Comparison of ENCODE assay signal across 14 mouse cellular contexts in the genomic region with DNA sequence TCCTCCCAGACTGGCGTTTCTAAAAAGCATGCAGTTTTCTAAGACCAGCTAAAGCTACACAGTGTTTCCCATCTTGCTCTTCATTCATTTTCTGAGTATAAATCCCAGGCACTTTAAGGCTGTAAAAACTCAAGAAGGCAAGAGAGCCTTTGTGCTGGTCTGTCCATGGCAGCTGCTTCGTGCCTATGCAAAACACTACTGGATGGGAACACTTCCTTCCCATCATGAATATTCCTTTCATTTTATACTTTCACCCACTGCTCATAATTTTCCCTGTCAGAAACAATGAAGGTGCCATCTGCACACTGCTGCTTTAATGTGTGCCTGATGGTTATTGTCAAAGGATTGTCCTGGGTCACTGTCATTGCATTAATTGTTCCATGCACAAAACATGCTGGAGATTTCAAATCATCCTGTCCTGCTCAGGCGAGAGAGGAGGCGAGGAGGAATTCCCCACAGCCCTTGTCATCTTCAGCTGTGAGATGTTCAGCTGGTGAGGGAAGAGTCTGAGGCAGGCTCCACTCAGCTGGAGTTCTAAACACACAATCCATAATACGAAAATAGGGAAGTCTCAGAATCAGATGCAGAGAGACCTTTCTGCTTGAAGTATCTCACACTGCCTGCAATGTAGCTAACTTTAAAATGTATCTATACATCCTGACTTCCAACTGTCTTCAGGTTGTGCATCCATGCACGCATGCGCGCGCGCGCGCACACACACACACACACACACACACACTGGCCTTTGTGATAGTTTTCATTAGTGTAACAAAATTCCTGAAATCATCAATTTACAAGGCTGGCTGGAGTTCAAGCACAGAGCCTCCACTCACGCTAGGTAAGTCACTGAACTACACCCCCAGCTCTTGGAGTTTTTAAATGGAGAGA. TPM values are rescaled to one million over a fixed set of nuclear protein-coding genes. Genes with fewer than 3 reads are reported as not detected.
DNase-seq lines count a peak whose midpoint lies in the region; ATAC-seq and TF ChIP-seq lines count a peak whose summit lies in the region.
"Had no signal": no experiment of that assay in that cellular context is flagged by ENCODE, and none has a peak within 500 bp of the region (broad histone marks: within the 10 kb centered on the region; RNA-seq: fewer than 3 reads in every experiment).

No protein-coding gene starts in this region.

- DNase-seq in embryo, embryonic 11 days: peak; percentile 8
- no peak for DNase-seq in embryo, embryonic 10 days (ENCODE audit: low spot score)
- DNase-seq in embryo, embryonic 11.5 days (ENCODE audit: low read depth, low spot score): peak; percentile 1
- DNase-seq in yolk sac, embryonic 10.5 days (ENCODE audit: low spot score): no peak
- DNase-seq in cerebellum, adult 11 months: no peak
- DNase-seq in thymus, adult 2 months: no peak

- TF ChIP-seq POLR2A in thymus, adult 2 months (IDR thresholded peaks at IDR 0.05; ENCODE audit: control insufficient read depth, extremely low read depth, insufficient read depth, low read length, poor library complexity): no peak

- no peak overlapping the region for H3K4me2 ChIP-seq in hindbrain, embryonic 13.5 days
- no peak overlapping the region for H3K4me2 ChIP-seq in midbrain, embryonic 16.5 days (ENCODE audit: low read length)
- H3K4me2 ChIP-seq: heart, embryonic 15.5 days; limb, embryonic 12.5 days; liver, embryonic 15.5 days had no signal

- peaks cover 16% of the 10 kb centered on the region for H3K4me1 ChIP-seq in hindbrain, embryonic 13.5 days (replicated peaks)
- peaks cover 2% of the 10 kb centered on the region; the same call in 1 of the 2 replicates for H3K4me1 ChIP-seq in midbrain, embryonic 16.5 days (ENCODE audit: control insufficient read depth, insufficient read depth, low read length)
- no peaks in the 10 kb centered on the region for H3K4me1 ChIP-seq in thymus, adult 2 months (replicated peaks; ENCODE audit: control insufficient read depth, insufficient read depth, low read length)
- H3K4me1 ChIP-seq: heart, embryonic 15.5 days; limb, embryonic 12.5 days; liver, embryonic 15.5 days had no signal

- peak; percentile 83 for ATAC-seq in hindbrain, embryonic 13.5 days (ENCODE audit: low FRiP score)
- ATAC-seq in midbrain, embryonic 16.5 days: peak; percentile 51

- peak overlapping the region; percentile 58 for H3K27ac ChIP-seq in hindbrain, embryonic 13.5 days
- no peak overlapping the region for H3K27ac ChIP-seq in midbrain, embryonic 16.5 days (ENCODE audit: low read length)
- H3K27ac ChIP-seq in thymus, adult 2 months (ENCODE audit: control insufficient read depth, insufficient read depth, low read length): no peak overlapping the region
- H3K27ac ChIP-seq: heart, embryonic 15.5 days; kidney, postnatal 0 days; limb, embryonic 12.5 days; liver, embryonic 15.5 days; macrophage had no signal

- H3K27me3 ChIP-seq in hindbrain, embryonic 13.5 days: no peaks in the 10 kb centered on the region
- no peaks in the 10 kb centered on the region for H3K27me3 ChIP-seq in midbrain, embryonic 16.5 days (ENCODE audit: control insufficient read depth, insufficient read depth, low read depth, low read length)
- no peaks in the 10 kb centered on the region for H3K27me3 ChIP-seq in thymus, adult 2 months (ENCODE audit: control insufficient read depth, insufficient read depth, low read length)
- H3K27me3 ChIP-seq: heart, embryonic 15.5 days; limb, embryonic 12.5 days; liver, embryonic 15.5 days had no signal

- no peak overlapping the region for H3K9ac ChIP-seq in hindbrain, embryonic 13.5 days
- no peak overlapping the region for H3K9ac ChIP-seq in midbrain, embryonic 16.5 days (ENCODE audit: low read depth, low read length)
- H3K9ac ChIP-seq: heart, embryonic 15.5 days; limb, embryonic 12.5 days; liver, embryonic 15.5 days had no signal

- H3K4me3 ChIP-seq in hindbrain, embryonic 13.5 days: no peak overlapping the region
- H3K4me3 ChIP-seq in midbrain, embryonic 16.5 days (ENCODE audit: low read depth, low read length): no peak overlapping the region
- no peak overlapping the region for H3K4me3 ChIP-seq in thymus, adult 2 months (ENCODE audit: control insufficient read depth, insufficient read depth, low read length)
- H3K4me3 ChIP-seq: heart, embryonic 15.5 days; limb, embryonic 12.5 days; liver, embryonic 15.5 days; myocyte had no signal

- H3K9me3 ChIP-seq in hindbrain, embryonic 13.5 days: no peaks in the 10 kb centered on the region
- H3K9me3 ChIP-seq in midbrain, embryonic 16.5 days (replicated peaks; ENCODE audit: control insufficient read depth, low read length, poor library complexity, severe bottlenecking): no peaks in the 10 kb centered on the region
- H3K9me3 ChIP-seq: heart, embryonic 15.5 days; limb, embryonic 12.5 days; liver, embryonic 15.5 days had no signal

- TF ChIP-seq CTCF in thymus, adult 2 months (IDR thresholded peaks at IDR 0.05; ENCODE audit: borderline replicate concordance, control insufficient read depth, extremely low read depth, insufficient read depth, low read length, poor library complexity): no peak

- WGBS in hindbrain, embryonic 13.5 days: 66% methylated on average over 13 of the region's 13 CpGs
- 72% methylated on average over 13 of the region's 13 CpGs for WGBS in midbrain, embryonic 16.5 days
- WGBS in thymus, adult 2 months: 88% methylated on average over 13 of the region's 13 CpGs

- no peaks in the 10 kb centered on the region for H3K36me3 ChIP-seq in hindbrain, embryonic 13.5 days
- no peaks in the 10 kb centered on the region for H3K36me3 ChIP-seq in midbrain, embryonic 16.5 days (ENCODE audit: control insufficient read depth, insufficient read depth, low read length)
- H3K36me3 ChIP-seq in thymus, adult 2 months (ENCODE audit: control insufficient read depth, insufficient read depth, low read length): no peaks in the 10 kb centered on the region
- H3K36me3 ChIP-seq: heart, embryonic 15.5 days; limb, embryonic 12.5 days; liver, embryonic 15.5 days had no signal

RNA-seq across cellular contexts. Expression of a gene that starts 22.5 kb away (rescaled TPM):
- polyA plus RNA-seq in hindbrain, embryonic 13.5 days (2015; fragmentation: Nextera tagmentation; extraction: Ambion mirVana): 7.1 and 7.9 TPM in 2 replicates
- 8.5 and 8.9 TPM in 2 replicates for polyA plus RNA-seq in midbrain, embryonic 16.5 days (2015; fragmentation: Nextera tagmentation; extraction: Ambion mirVana)
- polyA plus RNA-seq in thymus, adult 2 months (2012; rRNA removed): 0.05 TPM in 2 replicates
- polyA plus RNA-seq: liver, embryonic 15.5 days; macrophage; myocyte had no signal

Comparison
In these comparisons a context has a peak if more than half of its experiments do, and no peak if none do; other contexts are left out.
1. DNase-seq: peak in embryo, embryonic 11 days (single experiment) and embryo, embryonic 11.5 days (single experiment); none in embryo, embryonic 10 days (single experiment), yolk sac, embryonic 10.5 days (single experiment), cerebellum, adult 11 months (single experiment) and thymus, adult 2 months (single experiment).